Mouse (Mus musculus) megakaryocyte, adult 5-6 weeks (primary cell): ENCODE measurements around the gene Limd1. TPM values are rescaled to one million over a fixed set of nuclear protein-coding genes. Genes with fewer than 3 reads are reported as not detected.

Experiments used
- ATAC-seq: 2 replicates; pipeline ENCODE4 v1.8.0; 2016; ENCODE audit warnings: mild to moderate bottlenecking, inconsistent platforms; ENCODE audit not compliant: poor library complexity, severe bottlenecking
- total RNA-seq, 2 experiments: library from RNA; stranded (forward) in 1 of 2; stranded (reverse) in 1 of 2; fragments of 153-499, 151-499 nt in 1 of 2; fragments of 221-1000, 200-1000 nt in 1 of 2; gene quantifications; 2 replicates each; pipeline versions ENCODE4 v1.2.3 to v1.2.4; 2015 to 2017

The Limd1 gene
- total RNA-seq, 2 experiments from 2014 or later, result 48.5 to 50.7 TPM

DNA sequence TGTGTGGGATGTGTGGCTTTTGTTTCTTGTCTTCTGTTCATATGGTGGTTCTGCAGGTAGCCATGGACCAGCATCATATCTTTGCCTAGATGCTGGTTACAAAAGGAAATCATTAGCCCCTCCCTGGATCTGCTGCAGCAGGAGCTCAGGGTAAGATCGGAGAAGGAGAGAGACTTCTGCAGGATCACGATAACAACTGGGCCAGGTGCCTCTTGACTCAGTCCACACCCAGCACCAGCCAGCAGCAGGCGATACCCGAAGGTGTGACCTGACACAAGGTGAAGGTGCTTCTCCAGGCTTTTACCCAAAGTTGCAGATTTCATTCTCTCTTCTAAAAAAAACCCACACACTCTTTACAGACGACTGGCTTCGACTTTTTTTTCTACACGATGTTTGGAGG, 2.6 kb downstream of the Limd1 start:
- no peak for ATAC-seq

DNA sequence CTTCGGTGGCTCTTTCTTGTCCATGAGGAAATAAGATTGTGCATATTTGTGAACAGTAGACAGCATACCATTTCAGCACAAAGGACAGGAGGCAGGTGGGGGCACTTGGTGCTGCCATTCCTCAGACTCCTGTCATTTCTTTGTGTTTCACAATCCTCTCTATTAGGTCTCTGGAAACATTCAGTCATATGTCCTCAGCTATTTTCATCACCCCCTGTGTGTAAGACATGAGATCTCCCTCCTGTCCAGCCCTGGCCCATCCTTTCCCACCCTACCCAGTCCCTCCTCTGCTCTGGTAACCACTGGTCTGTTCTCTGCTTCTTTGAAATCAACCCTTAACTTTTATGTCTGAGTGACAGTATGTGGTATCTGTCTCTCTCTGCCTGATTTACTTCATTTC, 5.1 kb downstream of the Limd1 start:
- no peak for ATAC-seq

DNA sequence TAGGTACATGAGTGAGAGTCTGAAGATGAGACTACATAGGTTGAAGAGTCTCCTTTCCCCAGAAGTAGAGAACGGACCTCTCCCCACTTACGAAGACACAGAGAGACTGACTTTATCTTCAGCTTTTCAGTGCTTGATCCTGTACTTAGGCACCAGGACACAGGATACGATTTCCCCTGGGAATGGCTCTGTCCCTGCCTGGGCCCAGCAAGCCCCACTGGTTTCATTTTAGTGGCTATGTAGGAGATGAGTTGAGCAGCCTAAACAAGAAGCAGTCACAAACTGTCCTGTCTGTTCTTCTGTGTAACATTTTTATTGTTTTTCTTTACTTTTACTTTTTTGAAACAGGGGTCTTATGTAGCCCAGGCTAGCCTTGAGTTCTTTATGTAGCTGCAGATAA, 6.3 kb downstream of the Limd1 start:
- no peak for ATAC-seq

DNA sequence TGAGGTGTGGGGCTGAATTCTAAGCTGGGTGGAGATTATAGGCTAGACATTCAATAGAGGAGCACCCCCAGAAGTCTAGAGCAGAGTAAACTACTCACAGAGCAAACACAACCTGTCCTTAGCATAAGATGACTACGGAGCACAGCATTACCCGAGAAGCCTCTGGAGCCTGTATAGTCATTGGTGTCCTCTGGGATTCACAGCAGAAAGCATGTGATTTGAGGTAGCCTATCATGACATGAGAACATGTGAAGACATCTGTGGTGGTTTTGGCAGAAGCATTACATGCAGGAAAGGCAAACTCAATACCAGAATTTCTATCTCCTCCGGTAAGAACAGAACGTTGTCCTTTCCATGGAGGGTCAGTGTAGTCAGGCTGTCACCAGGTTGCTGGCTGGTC, 7.1 kb downstream of the Limd1 start:
- ATAC-seq, result no peak

GRCm38 (mm10) chr9:123486635-123487034, 8.1 kb downstream of the Limd1 start:
- ATAC-seq, result peak; percentile 19; the same call in 1 of the 2 replicates

GRCm38 (mm10) chr9:123489073-123489472, 10.6 kb downstream of the Limd1 start:
- ATAC-seq, result no peak

- no peak for ATAC-seq
Measured at GRCm38 (mm10) chr9:123489727-123490343, 11.3 kb downstream of the Limd1 start.

DNA sequence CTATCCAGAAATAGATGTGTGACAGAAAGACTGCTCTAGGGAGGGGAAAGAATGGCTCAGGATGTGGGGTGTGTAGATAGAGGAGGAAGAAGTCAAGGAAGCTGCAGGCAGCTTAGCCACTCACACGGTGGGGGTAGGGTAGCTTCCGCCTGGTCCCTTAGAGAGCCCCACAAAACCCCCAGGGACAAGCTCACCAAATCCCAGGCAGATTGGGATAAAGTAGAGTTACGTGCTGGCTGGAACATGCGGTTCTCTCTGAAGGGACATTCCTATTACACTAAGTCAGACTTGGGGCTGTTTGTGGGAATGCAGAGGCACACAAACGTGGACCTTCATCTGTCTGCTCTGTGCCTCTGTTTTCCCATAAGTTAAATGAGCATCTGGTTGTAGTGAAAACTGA, 12.4 kb downstream of the Limd1 start:
- ATAC-seq, result no peak

- no peak for ATAC-seq
Measured at GRCm38 (mm10) chr9:123491917-123492585, 13.5 kb downstream of the Limd1 start.

DNA sequence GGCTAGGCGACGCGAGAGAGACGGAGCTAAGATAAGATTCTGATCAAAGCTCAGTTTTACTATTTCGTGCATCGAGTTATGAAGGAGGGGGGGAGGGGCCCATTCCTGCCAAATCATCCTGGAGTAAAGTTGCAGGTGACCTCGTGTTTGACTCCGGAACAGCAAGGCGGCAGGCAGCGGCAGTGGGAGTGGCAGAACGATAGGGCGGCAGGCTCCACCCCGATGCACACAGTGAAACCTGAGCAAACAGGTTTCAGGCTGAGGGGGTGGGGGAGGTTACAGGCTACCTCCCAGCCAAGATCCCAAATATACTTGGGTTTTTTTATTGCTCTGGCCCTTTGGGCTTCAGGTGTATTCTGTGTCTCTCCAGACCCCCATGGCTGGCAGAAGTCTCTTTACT, 18.2 kb downstream of the Limd1 start:
- ATAC-seq, result no peak

DNA sequence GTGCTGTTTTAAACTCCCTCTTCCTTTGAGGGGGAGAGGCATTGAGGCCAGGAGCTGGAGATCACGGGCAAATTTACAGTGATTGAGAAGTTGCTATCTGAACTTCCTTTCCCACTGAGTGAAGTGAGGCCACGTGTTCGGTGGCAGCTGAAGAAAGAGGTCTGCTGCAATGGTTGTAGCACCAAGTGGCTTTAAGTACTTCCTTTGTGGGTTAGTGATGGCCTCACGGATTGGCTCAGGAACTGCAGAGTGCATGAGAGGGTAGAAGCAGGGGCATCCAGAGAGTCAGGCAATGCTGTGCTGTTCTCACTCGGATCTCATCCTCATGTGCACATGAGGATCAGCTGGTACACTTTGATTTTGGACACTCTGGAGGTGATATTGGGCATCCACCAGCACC, 19.4 kb downstream of the Limd1 start:
- ATAC-seq, result peak; percentile 99

- ATAC-seq, result no peak
Measured at GRCm38 (mm10) chr9:123500480-123500879, 22.0 kb downstream of the Limd1 start.

- no peak for ATAC-seq
Measured at GRCm38 (mm10) chr9:123503171-123503834, 24.8 kb downstream of the Limd1 start.

GRCm38 (mm10) chr9:123504325-123504724, 25.8 kb downstream of the Limd1 start:
- ATAC-seq, result peak; percentile 90

DNA sequence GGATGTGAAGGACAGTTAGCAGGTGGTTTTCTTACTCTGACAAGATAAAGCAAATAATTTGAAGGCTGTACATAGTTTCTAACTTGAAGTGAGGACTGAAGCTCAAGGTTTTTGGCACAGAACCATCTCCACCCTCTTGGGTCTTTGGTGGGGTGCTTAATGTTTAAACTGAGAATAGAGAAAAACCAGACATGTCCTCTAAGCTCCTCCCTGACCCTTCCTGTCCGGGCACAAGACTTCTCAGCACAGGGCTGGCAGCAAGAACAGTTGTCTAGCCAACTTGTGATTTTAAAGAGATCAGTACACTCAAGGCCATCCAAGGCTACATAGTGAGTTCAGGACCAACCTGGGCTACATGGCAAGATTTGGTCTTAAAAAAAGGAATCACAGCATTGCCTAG, 27.1 kb downstream of the Limd1 start:
- no peak for ATAC-seq

- ATAC-seq, result no peak
Measured at GRCm38 (mm10) chr9:123506270-123507146, 28.0 kb downstream of the Limd1 start.

DNA sequence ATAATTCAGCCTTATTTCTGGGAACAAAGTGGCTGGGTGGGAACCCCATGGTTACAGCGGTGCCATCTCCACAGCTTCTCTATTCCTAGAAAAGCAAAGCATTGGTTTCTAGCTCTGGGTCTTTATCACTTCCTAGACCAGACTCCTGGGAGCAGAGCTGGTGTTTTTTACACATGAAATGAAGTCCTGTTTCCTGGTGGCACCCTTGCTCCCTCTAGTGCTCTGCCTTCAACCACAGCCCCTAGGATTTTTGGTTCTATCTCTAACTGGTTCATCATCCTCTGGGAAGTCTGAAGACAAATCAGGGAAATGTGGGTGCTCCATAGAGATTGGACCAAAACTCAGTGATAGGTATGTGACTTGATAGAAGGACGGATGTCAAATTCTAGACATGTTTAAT, 28.9 kb downstream of the Limd1 start:
- no peak for ATAC-seq

DNA sequence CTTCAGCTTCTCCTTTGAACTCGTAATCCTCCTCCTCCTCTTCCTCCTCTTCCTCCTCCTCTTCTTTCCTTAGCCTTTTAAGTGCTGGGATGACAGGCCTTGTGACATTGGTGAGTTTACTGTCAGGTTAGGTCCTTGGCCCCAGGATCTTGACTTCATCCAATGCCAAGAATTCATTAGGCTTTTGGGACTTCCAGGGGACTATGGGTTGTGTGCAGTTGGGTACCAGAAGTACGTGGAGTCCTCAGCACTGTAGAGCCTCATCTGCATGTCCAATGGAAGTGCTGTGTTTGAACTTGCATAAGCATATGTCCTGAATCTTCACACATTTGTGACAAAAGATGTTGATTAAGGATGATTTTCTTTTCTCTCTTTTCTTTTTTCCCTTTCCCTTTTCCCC, 30.5 kb downstream of the Limd1 start:
- no peak for ATAC-seq

GRCm38 (mm10) chr9:123509638-123510604, 31.4 kb downstream of the Limd1 start:
- ATAC-seq, result peak; percentile 72

GRCm38 (mm10) chr9:123510926-123511325, 32.4 kb downstream of the Limd1 start:
- ATAC-seq, result no peak
